Mouse (Mus musculus) liver, embryonic 14.5 days (tissue): ENCODE data around the gene Ddx43. TPM values are rescaled to one million over a fixed set of nuclear protein-coding genes. Genes with fewer than 3 reads are reported as not detected.
A peak's percentile ranks its signal among the peaks of the same experiment; 100 is the strongest.

Experiments
- ATAC-seq: fragments of 200-750 bp; cut with Nextera tagmentation; 2 replicates; pipeline ENCODE4 v1.8.0; 2017; ENCODE audit warnings: moderate number of reproducible peaks, mild to moderate bottlenecking, moderate library complexity; ENCODE audit not compliant: insufficient read depth
- DNase-seq, 3 experiments: peaks; one replicate each; pipeline ENCODE4 v3.0.0-alpha.2; 2012 to 2013; ENCODE audit warnings: low read depth in 3 of 3, low spot score in 3 of 3
- H3K27ac ChIP-seq: fragments of 300-500 bp; sonication (generic); 2 replicates; pipeline ENCODE4 v1.5.1; 2014; ENCODE audit warnings: moderate library complexity, mild to moderate bottlenecking, control low read depth, inconsistent platforms
- H3K27me3 ChIP-seq: fragments of 300-500 bp; sonication (generic); 2 replicates; pipeline ENCODE4 v1.6.1; 2014; ENCODE audit warnings: mild to moderate bottlenecking, low read length, moderate library complexity; ENCODE audit not compliant: control insufficient read depth, insufficient read depth
- H3K36me3 ChIP-seq: fragments of 300-500 bp; sonication (generic); replicated peaks from 2 replicates; pipeline ENCODE4 v1.6.1; 2014; ENCODE audit warnings: low read depth; ENCODE audit not compliant: control insufficient read depth, insufficient read depth
- H3K4me1 ChIP-seq, 2 experiments: fragments of 200-500 bp in 1 of 2; fragments of 300-500 bp in 1 of 2; sonication (generic) in 1 of 2; replicated peaks; 2 replicates each; pipeline ENCODE4 v1.6.1; 2012 to 2014; ENCODE audit warnings: antibody characterized with exemption in 1 of 2, inconsistent platforms in 1 of 2, low read length in 1 of 2; ENCODE audit not compliant: control insufficient read depth in 2 of 2, insufficient read depth in 2 of 2
- H3K4me2 ChIP-seq: fragments of 300-500 bp; sonication (generic); 2 replicates; pipeline ENCODE4 v1.6.1; 2014; ENCODE audit warnings: low read depth, mild to moderate bottlenecking, control low read depth, moderate library complexity
- H3K4me3 ChIP-seq, 2 experiments: fragments of 200-500 bp in 1 of 2; fragments of 300-500 bp in 1 of 2; sonication (generic) in 1 of 2; 2 replicates each; pipeline ENCODE4 v1.5.1; 2012 to 2014; ENCODE audit warnings: low read depth in 2 of 2, low read length in 2 of 2, mild to moderate bottlenecking in 2 of 2, control low read depth in 1 of 2, inconsistent platforms in 1 of 2, moderate library complexity in 1 of 2; ENCODE audit not compliant: insufficient read depth in 1 of 2
- H3K9ac ChIP-seq: fragments of 300-500 bp; sonication (generic); replicated peaks from 2 replicates; pipeline ENCODE4 v1.6.1; 2014; ENCODE audit warnings: mild to moderate bottlenecking, control low read depth, moderate library complexity
- H3K9me3 ChIP-seq: fragments of 300-500 bp; sonication (generic); 2 replicates; pipeline ENCODE4 v1.6.1; 2016; ENCODE audit warnings: low read length, mixed read lengths; ENCODE audit not compliant: control insufficient read depth
- CTCF ChIP-seq: IDR thresholded peaks from 2 replicates; pipeline ENCODE4 v1.5.1; 2016; ENCODE audit warnings: antibody characterized with exemption, low read depth, control low read depth
- EP300 ChIP-seq: IDR thresholded peaks from 2 replicates; pipeline ENCODE4 v1.6.1; 2016; ENCODE audit warnings: antibody characterized with exemption, low read depth
- WGBS: fragments of 180-500 bp; shearing (Covaris S2); extraction: QIAGEN DNeasy Blood & Tissue Kit; methylation state at CpG from one replicate; pipeline ENCODE4 v1.1.7; 2014; ENCODE audit not compliant: insufficient replicate concordance; 5-methylcytosine and 5-hydroxymethylcytosine counted together
- polyA plus RNA-seq, 2 experiments: library from polyadenylated mRNA; depleted of rRNA in 1 of 2; stranded (reverse) in 1 of 2; unstranded in 1 of 2; fragments of >200 nt; fragmentation: Nextera tagmentation in 1 of 2; extraction: Ambion mirVana in 1 of 2; gene quantifications; 2 replicates each; pipeline versions ENCODE4 v1.2.1 to v1.2.3; 2012 to 2014

Ddx43 gene
- polyA plus RNA-seq, 2 experiments: 0.02 TPM; not detected in 1

DNA sequence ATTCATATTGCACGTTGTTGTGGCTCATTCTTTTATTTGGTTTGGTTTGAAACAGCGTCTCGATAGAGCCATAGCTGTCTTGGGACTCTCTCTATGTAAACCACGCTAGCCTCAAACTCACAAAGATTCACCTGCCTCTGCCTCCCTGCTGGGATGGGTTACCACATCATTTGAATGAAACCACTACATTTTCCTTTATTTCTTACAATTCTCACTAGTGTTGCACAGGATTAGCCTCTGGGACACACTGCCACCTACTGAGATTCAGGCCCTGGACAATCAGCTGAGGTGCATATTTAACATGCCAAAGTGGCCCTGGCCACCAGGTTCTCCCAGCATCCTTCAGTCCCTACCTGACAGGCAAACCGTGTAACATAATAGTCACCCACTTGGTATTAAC is 43.8 kb downstream of the Ddx43 start:
- H3K27me3 ChIP-seq: peaks cover 35% of the 10 kb centered on the region
- 65% methylated on average over 5 of the region's 5 CpGs for WGBS

DNA sequence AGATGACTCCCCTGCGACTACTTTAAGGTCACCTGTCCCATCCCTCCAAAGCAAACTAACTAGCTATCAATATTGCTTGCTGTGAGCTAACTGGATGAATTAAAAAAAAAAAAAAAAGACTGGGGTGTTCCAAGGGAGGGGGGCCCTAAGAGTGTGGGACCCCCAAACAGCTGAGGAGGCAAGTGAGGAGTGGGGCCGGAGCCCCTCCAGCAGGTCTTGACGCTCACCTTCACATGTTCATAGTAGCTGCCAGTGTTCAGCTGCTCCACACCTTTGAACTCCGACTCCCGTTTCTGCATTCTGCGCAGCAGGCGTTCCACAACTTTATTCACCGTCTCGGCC is 46.6 kb downstream of the Ddx43 start:
- DNase-seq (no peak), ATAC-seq (no peak)
- peaks cover 47% of the 10 kb centered on the region for H3K27me3 ChIP-seq

More for the DNA sequence above, 43.8 kb downstream of the Ddx43 start:
- no peak for DNase-seq
- no peak overlapping the region for H3K9ac ChIP-seq
- H3K36me3 ChIP-seq: no peaks in the 10 kb centered on the region
- H3K4me2 ChIP-seq: no peak overlapping the region
- no peak overlapping the region for H3K27ac ChIP-seq
- TF ChIP-seq CTCF (no peak), EP300 (no peak)
- H3K4me1 ChIP-seq: no peaks in the 10 kb centered on the region
- H3K4me3 ChIP-seq: no peak overlapping the region
- H3K9me3 ChIP-seq: no peaks in the 10 kb centered on the region
- no peak for ATAC-seq

DNA sequence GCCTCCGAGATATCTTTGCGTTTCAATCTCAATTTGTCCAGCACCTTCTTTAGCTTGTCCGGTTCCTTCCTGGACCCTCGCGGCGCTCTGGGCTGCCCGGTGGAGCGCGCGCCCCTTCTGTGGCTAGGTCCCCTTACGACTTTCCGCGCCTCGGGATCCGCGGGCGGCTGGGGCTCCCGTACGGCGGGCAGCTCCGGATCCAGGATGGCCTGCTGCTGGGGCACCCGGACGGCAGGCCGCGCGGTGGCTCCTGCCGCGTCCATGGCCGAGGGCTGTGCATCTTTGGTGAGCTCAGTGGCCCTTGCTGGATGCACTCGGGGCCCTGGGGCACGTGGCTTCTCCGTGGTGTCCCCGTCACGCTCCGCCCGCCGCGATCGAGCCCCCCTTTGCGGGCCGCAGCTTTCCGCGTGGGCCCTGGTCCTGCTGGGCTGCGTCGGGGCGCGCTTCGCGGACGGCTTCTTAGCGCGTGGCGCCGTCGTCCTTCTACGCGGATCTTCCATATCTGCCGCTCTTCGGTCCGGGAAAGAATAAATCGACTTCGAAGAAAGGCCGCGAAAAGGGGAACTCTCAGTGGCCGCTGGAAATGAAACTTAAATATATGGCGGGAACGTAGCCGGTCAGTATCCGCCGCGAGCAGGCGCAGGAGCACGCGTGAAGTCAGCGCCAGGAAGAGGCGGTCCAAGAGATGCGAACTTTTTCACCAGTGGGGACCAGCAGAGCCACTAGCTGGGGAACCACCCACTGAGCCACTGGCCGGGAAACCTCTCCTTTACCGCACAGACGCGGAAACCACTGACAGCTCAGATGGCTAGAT is 47.2 kb downstream of the Ddx43 start, which contains the start of gene Cgas:
TSS of gene Cgas (minus strand) at position 659 of the 814 bp plus-strand sequence.
- ATAC-seq (peak; percentile 56; the same call in 1 of the 2 replicates), DNase-seq (no peak)
- H3K36me3 ChIP-seq: no peaks in the 10 kb centered on the region
- no peaks in the 10 kb centered on the region for H3K9me3 ChIP-seq
- H3K27ac ChIP-seq: no peak within 1 kb of the TSS
- peaks cover 3% of the 10 kb centered on the region in 2 experiments for H3K4me1 ChIP-seq
- TF ChIP-seq CTCF: no peak
- TF ChIP-seq EP300: no peak
- H3K4me3 ChIP-seq: peak within 1 kb of the TSS; percentile 43 to 59
- H3K9ac ChIP-seq: peak within 1 kb of the TSS; percentile 43
- WGBS: under 1% methylated on average over 80 of the region's 81 CpGs
- peaks cover 47% of the 10 kb centered on the region for H3K27me3 ChIP-seq
- peak within 1 kb of the TSS; percentile 74 for H3K4me2 ChIP-seq

More for the DNA sequence above, 46.6 kb downstream of the Ddx43 start:
- Histone ChIP-seq H3K36me3 (no peaks in the 10 kb centered on the region), H3K4me2 (peak overlapping the region; percentile 74), H3K9ac (peak overlapping the region; percentile 9; the same call in 1 of the 2 replicates), H3K4me3 (peak overlapping the region; percentile 43 to 59), H3K27ac (no peak overlapping the region), H3K4me1 (no peaks in the 10 kb centered on the region), H3K9me3 (no peaks in the 10 kb centered on the region)
- no peak for TF ChIP-seq EP300
- TF ChIP-seq CTCF: no peak
- 3% methylated on average over 9 of the region's 9 CpGs for WGBS

DNA sequence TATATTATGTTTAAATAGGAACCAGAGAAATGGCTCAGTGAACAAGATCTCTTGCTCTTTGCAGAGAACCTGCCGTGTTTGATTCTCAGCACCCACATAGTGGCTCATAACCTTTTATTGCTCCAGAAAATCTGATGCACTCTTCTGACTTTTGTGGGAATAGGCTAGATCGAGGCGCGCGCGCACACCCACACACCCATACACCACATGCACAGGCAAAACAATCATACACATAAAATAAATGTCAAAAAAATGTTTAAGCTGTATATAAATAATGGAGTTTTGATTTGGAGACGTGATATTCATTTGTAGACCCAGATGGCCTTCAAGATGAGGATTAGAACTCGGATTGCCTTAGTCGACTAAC is 52.0 kb downstream of the Ddx43 start:
- Histone ChIP-seq H3K9ac (peak overlapping the region; percentile 99), H3K27ac (no peak overlapping the region), H3K4me3 (peak overlapping the region; percentile 47 to 100), H3K27me3 (peaks cover 30% of the 10 kb centered on the region), H3K4me2 (peak overlapping the region; percentile 84), H3K4me1 (peaks cover 11 to 13% of the 10 kb centered on the region in 2 experiments), H3K9me3 (no peaks in the 10 kb centered on the region), H3K36me3 (peaks cover 16% of the 10 kb centered on the region)
- TF ChIP-seq CTCF: no peak
- no peak for TF ChIP-seq EP300
- WGBS: 33% methylated on average over 9 of the region's 9 CpGs
- no peak for DNase-seq
- no peak; the same call in 1 of the 2 replicates for ATAC-seq
